Mouse (Mus musculus) cerebellum, postnatal 25 days (tissue): ENCODE measurements around the gene Runx3.

Experiments used
- DNase-seq, 2 experiments: peaks; one replicate each; pipeline ENCODE4 v3.0.0; 2021; ENCODE audit warnings: mixed read lengths in 2 of 2

Runx3 gene

DNA sequence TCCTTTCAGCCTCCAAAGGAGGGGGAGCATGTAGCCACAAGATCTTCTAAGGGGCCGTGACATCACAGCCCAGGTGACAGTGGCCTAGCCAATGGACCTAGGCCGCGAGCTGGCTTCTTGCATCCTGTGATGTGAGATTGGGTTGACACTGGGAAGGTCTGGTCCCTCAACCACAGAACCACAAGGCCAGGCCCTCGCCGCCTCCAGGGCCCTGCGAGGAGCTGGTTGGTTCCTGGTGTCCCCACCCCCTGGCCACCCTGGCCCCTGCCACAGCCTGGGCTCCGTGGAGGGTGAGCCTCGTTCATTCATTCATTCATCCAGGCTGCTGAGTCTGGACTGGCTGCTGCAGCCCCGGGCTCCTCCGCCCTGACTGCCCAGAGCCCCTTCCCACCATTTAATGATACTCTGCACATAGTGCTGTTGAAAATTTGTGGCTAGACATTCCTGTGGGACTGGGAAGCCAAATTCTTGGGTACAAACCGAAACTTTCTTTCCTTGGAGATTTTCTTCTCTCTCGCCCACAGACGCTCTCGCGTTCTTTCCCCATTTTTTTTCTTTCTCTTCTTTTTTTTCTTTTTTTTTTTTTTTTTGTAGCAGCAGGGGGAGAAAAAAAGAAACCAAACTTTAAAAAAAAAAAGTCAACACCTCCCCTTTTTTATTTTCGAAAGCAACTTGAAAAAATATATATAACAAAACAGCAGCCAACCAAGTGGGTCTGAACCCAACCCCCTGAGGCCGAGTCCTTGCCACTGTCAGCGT, at the start of gene Runx3:
Runx3 (plus strand) TSS at position 311 of the 759 bp plus-strand sequence.
- no peak for DNase-seq

DNA sequence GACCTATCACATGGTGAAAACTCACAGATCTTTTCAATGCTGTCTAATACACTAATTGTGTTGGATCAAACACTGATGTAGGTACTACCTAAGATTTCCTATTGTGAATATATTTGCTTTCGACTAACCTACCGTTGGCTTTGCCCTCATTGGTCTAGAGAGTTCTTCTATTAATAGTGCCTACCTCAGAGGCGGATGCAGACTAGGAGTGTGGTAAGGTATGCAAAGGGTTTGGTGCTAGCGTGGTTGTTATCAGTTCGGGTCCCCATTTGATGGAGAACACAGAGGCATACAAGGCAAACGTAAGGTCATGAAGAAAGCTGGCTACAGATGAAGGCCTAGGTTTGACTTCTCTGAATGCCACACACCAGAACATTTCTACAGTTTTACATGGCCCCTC, 47.8 kb upstream of the Runx3 start:
- no peak for DNase-seq

DNA sequence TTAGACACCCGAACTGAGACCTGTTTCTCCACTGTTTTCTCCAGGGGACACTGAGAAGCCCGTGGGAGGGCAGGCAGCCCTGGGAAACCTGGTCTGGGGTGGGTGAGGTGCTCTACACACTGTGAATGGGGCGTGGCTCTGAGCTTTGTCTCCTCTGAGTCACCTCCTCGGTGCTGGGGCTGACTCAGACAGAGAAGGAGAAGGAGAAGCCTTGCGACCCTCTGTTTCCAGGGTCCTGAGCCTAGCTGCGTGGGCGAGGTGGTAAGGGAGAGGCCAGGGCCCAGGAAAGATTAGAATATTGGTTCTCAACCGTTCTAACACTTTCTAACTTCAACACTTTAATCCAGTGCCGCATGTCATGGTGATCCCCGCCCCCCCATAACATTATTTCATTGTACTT, 46.9 kb upstream of the Runx3 start:
- DNase-seq, result no peak

DNA sequence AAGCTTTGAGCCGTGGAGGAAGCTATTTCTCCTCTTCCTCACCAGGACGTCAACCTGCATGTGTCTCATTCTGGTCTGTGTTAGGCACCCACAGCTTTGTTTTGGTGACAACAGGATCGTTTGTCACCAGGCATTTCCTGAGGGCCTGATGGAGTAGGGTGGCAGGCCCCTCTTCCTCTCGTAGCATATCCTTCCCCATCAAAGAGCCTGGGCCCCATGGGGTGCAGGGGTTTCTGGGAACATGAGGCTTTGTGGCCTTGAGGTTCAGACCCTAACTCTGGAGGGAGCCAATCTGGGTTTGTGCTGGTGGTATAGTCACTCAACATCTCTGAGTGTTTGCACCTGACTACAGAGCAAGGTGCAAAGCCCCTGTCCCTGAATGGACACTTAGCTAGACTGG, 45.8 kb upstream of the Runx3 start:
- no peak for DNase-seq

DNA sequence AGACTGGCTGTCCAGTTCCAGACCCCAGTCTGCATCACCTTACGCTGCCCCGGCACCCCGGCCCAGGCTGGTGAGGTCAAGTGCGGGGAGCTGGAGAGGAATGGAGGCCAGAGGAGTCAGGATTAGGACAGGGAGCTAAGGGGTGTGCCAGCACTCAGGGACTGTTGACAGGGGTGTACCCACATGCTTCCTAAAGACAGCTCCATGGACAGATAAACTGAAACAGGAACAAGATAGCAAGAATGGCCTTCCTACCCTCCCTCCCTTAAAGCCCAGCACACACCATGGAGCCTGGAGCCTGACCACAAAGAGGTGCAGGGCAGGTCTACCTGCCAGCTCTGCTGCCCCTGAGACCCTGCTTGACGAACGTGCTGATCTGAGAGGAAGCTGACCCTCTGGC, 45.1 kb upstream of the Runx3 start:
- no peak for DNase-seq

DNA sequence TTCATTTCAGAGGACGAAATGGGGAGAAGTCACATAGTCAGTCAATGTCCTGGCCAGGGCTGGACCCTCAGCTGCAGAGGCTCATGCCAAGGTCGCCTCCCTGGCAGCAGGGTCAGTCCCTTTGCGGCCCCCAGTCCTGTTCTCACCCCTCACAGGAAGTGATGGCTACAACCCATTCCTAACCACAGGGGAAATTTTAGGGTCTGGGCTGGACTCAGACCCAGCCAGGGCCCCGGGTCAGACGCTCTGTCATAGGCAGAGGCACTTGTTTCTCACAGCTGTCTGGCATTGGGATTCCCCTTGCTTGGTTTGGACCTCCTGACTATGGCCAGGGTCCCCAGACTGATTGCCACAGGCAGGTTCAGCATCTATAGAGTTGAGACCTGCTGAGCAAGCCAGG, 43.8 kb upstream of the Runx3 start:
- no peak for DNase-seq

DNA sequence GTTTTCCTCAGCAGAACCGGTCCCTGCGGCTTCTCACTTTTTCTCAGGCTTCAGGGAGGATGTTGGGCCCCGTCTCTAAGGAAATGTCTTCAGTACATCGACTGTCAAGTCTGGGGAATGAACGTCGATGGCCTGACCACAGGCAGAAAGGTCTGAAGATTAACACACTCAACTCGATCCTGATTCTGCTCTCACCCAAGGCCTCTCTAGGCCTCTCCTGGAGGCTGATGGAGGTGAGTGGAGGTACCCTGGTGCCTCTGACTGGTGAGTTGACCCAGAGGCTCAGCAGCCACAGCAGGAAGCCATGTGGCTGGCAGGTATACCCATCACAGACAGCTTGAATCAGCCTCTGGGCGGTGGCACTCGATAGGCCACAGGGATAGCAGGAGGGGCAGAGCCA, 43.3 kb upstream of the Runx3 start:
- no peak for DNase-seq

DNA sequence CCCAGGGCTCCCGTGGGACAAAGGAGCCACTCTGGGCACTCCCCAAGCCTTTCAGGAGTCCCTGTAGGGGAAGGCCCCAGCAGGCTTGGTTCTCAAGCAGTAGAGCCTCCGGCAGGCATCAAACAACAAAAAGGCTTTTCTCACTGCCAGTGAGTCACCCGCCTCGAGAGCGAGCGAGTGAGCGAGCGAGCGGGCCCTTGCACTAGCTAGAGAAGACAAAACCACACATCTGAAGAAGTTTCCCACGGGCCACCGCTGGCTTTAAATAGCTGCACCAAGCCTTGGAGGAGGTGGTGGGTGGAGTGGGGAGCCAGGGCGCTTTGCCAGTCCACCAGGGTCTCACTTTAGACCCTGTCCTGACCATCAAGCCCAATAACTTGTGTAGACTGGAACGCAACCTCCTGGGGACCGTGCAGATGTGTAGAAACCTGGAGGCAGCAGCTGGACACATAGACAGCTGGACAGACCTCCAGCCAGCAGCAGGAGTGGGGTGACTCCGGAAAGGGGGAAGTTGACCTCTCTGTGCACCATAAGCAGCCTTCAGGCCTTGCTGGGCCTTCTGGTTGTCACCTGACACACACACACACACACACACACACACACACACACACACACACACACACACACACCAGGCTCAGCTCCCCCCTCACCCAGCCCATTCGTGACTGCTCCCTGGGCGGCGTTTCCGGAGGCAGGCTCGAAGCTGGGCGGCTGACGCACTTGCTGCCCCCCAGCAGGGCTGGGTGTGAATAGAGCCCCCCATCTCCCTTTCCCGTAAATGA, 40.4 kb upstream of the Runx3 start:
- no peak for DNase-seq

DNA sequence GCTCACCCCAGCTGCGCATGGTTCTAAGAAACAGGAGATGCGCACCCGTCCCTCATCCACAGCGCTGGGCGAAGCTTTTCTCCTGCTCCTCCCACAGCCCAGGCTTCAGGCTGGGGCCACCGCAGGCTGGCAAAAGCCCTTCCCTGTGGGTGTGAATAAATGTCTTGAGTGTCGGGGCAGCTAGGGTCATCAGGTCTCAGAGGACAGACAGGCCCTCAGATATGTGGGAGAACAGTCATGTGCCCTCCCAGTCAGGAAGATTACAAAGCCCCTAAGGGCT, 39.9 kb upstream of the Runx3 start:
- no peak for DNase-seq

DNA sequence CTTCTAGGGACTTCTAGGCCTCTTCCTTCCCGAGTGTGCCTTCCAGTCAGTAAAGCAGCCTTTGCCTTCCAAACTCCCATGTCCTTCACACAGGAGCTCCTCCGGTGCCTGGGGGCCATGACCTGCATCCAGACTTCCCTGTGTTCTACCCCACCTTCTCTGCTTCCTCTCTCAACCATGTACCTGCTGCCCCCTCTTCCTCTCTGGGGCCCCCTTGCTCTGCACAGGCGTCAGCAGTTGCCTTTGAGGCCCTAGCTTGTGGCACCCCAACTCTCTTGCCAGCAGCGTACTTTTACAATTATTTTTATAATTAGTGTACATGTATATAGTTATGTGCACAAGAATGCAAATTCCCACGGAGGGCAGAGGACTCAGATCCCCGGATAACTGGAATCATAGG, 37.4 kb upstream of the Runx3 start:
- no peak for DNase-seq

DNA sequence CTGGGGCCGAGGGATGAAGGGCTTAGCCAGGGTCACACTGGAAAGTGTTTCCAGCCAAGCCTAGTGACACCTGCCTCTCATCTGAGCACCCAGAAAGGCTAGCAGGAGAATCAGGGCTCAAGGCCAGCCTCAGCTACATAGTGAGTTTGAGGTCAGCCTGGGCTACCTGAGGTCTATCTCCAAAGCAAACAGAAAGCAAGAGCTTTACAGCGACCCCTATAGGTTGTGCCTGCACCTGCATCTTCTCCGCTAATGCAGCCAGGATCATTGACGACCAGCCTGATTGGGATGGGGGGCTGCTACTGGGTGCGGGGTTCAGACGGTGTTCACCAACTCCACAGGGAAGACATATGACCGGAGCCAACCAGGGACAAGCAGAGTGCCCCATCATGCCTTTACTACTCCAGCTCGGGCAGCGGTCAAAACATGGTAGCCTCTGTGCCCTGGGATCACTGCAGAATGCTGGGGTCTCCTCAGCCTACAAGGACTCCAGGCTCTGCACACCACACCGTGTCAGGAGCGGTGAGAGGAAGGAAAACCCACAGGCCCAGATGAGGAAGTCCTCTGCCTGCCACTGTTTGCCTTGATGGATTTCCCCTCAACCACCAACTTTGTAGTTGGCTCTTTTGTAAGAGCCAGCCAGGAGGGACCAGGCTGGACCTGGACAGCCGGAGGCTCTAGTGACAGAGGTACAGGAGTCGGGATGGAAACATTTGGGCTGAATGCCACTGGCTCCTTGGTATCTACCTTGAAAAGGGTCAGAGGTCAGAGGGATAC, 35.2 kb upstream of the Runx3 start:
- no peak for DNase-seq

DNA sequence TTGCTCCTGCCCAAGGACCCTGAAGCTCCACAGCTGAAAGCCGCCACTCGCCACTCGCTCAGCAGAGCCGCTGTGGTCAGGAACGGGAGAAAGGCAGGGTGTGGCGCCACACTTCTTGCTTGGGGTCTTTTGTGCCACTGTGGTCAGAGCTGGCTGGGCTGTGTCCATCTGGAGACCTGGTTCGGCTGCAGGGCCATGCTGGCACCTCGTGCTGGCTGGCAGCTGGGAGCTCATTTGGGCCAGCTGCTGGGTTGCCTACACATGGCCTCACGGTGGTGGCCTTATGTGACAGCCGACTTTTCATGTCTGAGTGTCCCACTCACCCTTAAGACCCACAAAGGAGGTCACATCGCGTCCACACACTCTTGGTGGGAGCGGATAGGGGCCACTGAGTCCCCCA, 29.8 kb upstream of the Runx3 start:
- no peak for DNase-seq

DNA sequence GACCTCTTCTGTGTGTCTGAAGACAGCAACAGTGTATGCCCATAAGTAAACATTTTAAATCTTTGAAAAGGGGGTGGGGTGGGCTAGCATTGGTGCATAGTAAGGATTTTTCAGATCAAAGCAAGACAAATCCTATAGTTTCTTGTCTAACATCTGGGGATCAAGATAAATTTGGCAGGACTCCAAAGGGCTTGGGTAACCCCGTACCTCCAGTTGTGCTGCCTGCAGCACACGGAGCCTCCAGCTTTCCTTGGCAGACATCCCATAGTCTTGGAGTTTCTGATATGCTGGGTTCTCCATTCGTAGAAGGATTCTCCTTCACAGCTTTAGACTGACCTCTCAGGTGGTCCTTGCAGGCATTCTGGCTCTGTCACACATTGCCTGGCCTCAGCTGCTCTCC, 27.6 kb upstream of the Runx3 start:
- DNase-seq, result no peak

DNA sequence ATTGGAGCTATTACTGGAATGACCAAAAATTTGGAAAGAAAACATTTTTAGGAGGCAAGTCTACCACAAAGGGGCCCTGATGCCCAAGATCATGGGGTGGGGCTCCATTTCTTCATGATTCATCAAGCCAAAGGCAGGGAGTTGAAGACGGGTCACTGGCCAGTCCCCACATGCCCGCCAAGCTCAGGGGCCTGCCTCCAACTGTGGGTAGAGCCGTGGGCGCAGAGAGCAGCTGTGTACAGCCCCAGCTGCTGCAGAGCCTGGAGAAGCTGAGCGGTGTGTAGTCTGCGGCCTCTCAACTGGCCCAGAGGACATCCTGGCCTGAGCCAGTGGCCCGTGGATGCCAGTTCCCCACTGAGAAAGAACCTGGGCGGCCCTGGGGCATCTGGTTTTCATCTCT, 24.8 kb upstream of the Runx3 start:
- DNase-seq, result no peak

DNA sequence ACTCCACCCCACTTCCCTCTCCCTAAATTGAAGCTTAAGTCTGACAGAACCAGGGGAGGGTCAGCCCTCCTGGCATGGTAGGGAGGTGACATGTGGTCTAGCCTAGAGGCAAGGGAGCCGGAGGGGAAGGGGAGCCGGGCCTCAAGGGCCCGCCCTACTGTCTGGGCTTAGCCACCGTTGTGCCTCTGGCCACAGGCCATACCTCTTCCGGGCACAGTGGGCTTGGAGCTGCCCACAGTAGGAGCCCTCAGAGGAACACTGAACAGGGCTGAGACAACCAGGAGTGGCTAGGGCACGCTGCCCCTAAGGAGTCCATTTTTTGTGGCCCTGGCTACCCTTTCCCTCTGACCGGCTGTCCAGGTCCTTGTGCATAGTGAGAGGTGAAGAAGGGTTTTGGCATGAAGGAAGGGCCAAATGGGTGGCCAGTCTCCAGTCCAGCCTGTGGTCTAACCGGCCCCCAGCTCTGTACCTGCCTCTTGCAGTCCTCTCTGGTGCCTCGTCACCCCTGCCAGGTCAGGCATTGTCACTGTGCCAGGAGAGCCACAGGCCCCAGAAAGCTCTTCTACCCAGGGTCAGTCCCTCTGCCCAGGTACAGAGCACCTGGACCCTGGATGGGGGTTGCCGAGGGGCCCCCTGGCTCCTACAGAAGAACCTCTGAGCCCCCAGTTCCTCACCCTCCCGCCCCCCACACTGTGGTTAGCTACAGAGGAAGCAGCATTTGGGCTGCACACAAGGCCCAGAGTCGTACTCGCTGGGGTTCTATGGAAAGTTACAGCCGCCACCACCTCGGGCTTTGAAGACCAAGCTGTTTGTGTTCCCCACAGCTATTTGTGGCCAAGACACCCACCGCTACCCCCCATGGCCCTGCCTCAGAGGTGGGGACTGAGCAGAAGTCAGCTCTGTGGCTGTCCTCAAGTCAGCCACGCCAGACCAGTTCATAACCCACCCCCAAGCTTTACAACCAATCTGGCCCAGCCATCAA, 22.3 kb upstream of the Runx3 start:
- no peak for DNase-seq

DNA sequence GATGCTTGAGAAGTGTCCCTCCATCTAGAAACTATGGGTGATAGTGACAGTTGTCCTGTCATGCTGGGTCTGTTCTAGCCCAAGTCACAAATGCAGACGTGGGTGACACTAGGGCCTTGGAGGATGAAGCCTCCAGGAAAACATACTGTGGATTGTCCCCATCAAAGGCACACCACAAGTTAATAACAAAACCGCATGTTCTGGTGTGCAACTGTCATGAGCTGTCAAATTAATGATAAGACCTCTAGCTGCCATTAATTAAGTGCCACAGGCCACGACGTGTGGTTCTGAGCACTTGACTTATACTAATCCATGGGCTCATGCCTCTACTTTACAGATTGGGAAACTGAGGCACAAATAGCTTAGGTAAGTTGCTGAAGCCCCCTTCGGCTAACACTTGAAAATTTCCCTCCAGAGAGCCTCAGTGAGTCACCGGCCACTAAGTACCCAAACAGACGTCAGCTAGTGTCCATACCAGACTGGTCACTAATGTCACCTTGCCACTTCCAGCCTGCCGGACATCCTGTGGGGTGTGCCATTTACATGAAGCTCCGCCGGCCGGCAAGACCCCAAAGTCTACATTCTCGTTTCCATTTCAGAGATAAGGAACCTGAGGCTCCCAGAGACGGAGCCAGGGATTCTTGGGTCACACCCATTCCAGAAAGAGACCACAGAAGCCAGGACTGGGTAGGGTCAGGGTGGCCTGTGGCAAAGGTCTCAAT, 18.3 kb upstream of the Runx3 start:
- DNase-seq, result no peak

DNA sequence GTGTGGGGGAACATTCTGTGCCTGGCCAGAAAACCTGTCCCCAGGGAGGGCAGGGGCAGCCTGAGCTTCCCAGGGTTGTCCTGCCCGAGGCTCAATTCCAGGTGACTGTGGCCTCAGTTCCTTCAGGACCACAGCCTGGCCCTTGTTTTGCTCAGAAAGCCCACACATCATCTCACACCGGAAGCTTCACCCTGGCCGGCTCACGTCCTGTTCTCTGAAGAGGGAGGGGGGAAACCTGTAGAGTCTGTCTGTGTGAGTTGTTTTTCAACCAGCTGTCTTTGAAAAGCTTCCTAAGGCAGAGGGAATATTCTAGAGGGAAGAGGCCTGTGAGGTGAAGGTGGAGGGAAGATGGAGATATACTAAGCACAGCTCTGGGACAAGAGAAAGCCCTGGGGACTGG, 17.7 kb upstream of the Runx3 start:
- no peak for DNase-seq

DNA sequence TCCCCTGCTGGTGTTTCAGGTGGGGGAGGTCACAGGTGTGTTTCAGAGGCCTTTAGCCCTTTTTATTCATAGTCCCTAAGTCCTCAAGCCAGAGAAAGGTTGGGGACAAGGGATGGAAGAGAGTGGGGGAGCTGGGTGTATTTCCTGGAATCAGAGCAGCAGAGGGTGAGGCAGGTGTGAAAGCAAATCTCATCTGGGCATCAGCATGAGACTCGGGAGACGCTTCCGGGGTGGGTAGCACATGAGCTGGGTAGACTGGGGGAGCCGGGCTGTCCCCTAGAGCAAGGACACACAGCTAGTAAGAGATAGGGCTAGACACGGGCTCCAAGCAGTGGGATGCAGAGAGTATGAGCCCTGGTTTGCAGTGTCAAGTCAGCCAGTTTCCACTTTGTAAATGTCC, 16.7 kb upstream of the Runx3 start:
- no peak for DNase-seq

DNA sequence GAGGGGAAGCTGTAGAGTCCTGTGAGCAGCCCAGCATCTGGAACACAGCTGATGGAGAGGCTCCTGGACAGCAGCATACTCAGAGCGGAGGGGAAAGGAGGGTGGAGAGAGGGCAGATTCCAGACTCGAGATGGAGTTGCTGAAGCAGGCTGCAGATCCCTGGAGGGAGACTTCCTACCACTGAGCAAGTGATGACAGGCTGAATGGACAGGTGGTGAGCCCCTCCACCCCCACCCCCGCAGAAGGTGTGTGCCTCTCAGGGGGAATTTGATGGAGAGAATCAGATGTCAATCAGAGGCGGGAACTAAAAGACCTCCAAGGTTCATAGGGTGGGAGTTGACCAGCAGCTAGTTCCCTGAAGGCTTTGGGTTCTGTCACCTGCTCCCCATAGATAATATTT, 13.5 kb upstream of the Runx3 start:
- DNase-seq, result no peak

DNA sequence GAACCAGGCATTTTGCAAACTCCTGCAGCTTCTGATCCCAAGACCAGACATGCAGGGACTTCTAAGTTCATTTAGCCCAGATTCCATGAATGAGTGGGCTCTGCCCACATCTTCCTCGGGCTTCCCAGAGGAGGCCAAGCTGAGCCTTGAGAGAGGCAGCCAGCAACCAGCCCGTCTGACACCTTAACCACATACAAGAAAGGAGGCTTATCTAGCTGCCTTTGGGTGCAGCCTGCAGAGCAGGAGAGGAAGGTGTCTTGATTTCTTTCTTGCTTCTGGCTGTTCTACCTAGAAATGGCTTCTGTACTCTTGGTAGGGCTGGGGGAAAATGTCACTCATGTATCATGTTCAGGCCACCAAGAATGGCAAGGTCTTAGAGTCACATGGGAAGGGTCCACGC, 11.8 kb upstream of the Runx3 start:
- no peak for DNase-seq

DNA sequence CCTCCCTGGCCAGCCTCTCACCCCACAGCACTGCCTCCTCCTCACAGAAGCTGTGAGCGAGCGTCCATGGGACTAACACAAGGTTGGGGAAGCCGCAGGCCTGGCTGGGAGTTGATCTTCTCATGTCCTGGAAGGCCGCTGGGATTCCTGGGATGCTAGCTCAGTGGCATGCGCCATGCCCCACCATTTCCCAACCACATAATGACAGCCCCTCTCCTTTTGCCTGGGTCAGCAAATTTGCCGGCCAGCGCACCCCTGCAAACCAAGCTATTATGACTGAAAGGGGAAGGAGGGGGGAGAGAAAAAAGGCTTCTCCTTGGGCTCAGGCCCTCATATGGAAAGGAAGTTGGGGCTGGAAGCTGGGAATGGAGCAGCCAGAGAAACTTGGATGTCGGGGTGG, 6.8 kb upstream of the Runx3 start:
- no peak for DNase-seq

DNA sequence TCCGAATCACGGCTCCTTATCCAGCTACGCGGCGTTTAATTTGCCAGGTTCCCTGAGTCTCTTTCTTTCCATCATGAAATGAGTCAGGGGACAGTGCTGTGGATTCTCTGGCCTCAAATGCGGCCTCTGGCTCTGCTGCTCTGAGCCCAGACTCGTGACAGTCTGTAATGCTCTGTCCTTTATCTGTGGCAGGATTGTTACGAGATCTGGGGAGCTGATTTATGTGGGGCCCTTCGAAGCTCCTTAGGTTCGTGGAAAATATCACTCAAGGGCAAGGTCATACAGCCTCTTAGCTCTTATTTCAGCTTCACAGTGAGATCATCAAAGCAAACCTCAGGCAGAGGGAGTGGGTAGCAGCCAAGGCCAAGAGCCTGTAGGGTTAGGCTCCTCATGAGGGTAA, 6.2 kb upstream of the Runx3 start:
- no peak for DNase-seq
